Mouse (Mus musculus): ENCODE results near the gene Zdhhc20. TPM values are rescaled to one million over a fixed set of nuclear protein-coding genes. Genes with fewer than 3 reads are reported as not detected.

Gene Zdhhc20
- total and polyA plus RNA-seq, 3 experiments: 4.6 to 11.4 TPM; not detected in 1

GRCm38 (mm10) chr14:57797991-57798931 is 91.8 kb downstream of the Zdhhc20 start, which contains the start of gene Sap18 (continued):
- peak; percentile 74; the same call in 1 of the 2 replicates for TF ChIP-seq MAZ (IDR thresholded peaks at IDR 0.05; ENCODE audit: low read depth, low read length)
- TF ChIP-seq TAL1 (IDR thresholded peaks at IDR 0.05; ENCODE audit: low read length): no peak
- peak; percentile 87 for TF ChIP-seq HCFC1 (IDR thresholded peaks at IDR 0.05; ENCODE audit: low read depth, low read length)
- no peak for TF ChIP-seq ZC3H11A (IDR thresholded peaks at IDR 0.05; ENCODE audit: low read depth, low read length)
- TF ChIP-seq POLR2AphosphoS2 (IDR thresholded peaks at IDR 0.05; ENCODE audit: low read length): no peak
- no peak for TF ChIP-seq E2F4 (IDR thresholded peaks at IDR 0.05; ENCODE audit: borderline replicate concordance, low read depth, low read length)
- no peak for TF ChIP-seq CHD1 (IDR thresholded peaks at IDR 0.05; ENCODE audit: low read depth, low read length)
- TF ChIP-seq UBTF (IDR thresholded peaks at IDR 0.05; ENCODE audit: borderline replicate concordance, insufficient read depth, low read depth, low read length): no peak
- no peak for TF ChIP-seq ZKSCAN1 (IDR thresholded peaks at IDR 0.05; ENCODE audit: low read depth, low read length)
- no peak for TF ChIP-seq ZMIZ1 (IDR thresholded peaks at IDR 0.05; ENCODE audit: low read depth, low read length)
- TF ChIP-seq TCF12 (IDR thresholded peaks at IDR 0.05; ENCODE audit: low read depth, low read length): peak; percentile 52
- peak; percentile 91 for TF ChIP-seq MXI1 (IDR thresholded peaks at IDR 0.05; ENCODE audit: low read depth, low read length)
- no peak for TF ChIP-seq MAFK (IDR thresholded peaks at IDR 0.05; ENCODE audit: borderline replicate concordance, low read depth, low read length)
- TF ChIP-seq POLR2AphosphoS5 (IDR thresholded peaks at IDR 0.05; ENCODE audit: borderline replicate concordance, low read depth, low read length): no peak

GRCm38 (mm10) chr14:57797551-57797950 is 92.5 kb downstream of the Zdhhc20 start:
- peaks cover 28% of the 10 kb centered on the region for H3K79me2 ChIP-seq (ENCODE audit: control insufficient read depth, insufficient read depth, low read length, poor library complexity)
- H3K36me3 ChIP-seq (ENCODE audit: control insufficient read depth in 1 of 2, insufficient read depth in 2 of 2, low read length in 2 of 2): peaks cover 15 to 17% of the 10 kb centered on the region in 2 experiments
- peaks cover 2 to 3% of the 10 kb centered on the region in 2 experiments; a peak in 2 of 4 replicates for H3K27me3 ChIP-seq (ENCODE audit: control insufficient read depth in 1 of 2, insufficient read depth in 2 of 2, low read length in 2 of 2)
- H3K9ac ChIP-seq (ENCODE audit: control insufficient read depth, low read depth, low read length, poor library complexity, severe bottlenecking): peak overlapping the region; percentile 61
- peak in 2 of 3 experiments; percentile 23 to 29; a peak in 3 of 6 replicates for TF ChIP-seq CTCF (IDR thresholded peaks at IDR 0.05 in 2 of 3, conservative IDR thresholded peaks at IDR 0.05 in 1 of 3; ENCODE audit: control insufficient read depth in 1 of 3, insufficient read depth in 1 of 3, low read depth in 2 of 3, low read length in 3 of 3, poor library complexity in 1 of 3, severe bottlenecking in 1 of 3)
- no peak for TF ChIP-seq ELF1 (IDR thresholded peaks at IDR 0.05; ENCODE audit: low read depth, low read length)
- DNase-seq (ENCODE audit: low read depth, low spot score): peak; percentile 46
- peak overlapping the region; percentile 26; the same call in 1 of the 2 replicates for H3K27ac ChIP-seq (ENCODE audit: control insufficient read depth, low read depth, low read length)
- H3K9me3 ChIP-seq (replicated peaks; ENCODE audit: insufficient read depth, low read length): no peaks in the 10 kb centered on the region
- H3K4me1 ChIP-seq (ENCODE audit: control insufficient read depth in 1 of 2, insufficient read depth in 2 of 2, low read length in 2 of 2): peaks cover 6 to 8% of the 10 kb centered on the region in 2 experiments; a peak in 3 of 4 replicates
- H3K4me3 ChIP-seq (ENCODE audit: control insufficient read depth in 1 of 2, insufficient read depth in 1 of 2, low read depth in 2 of 2, low read length in 2 of 2): peak overlapping the region; percentile 49 to 78

Measured in MEL (cell line).